Mouse (Mus musculus) embryonic facial prominence, embryonic 14.5 days (tissue): Measurements from ENCODE around the gene Son. TPM values are rescaled to one million over a fixed set of nuclear protein-coding genes. Genes with fewer than 3 reads are reported as not detected.

Experiments used
- ATAC-seq: fragments of 200-750 bp; cut with Nextera tagmentation; 2 replicates; pipeline ENCODE4 v1.8.0; 2017; ENCODE audit warnings: low read depth, moderate number of reproducible peaks, moderate TSS enrichment
- DNase-seq: peaks from one replicate; pipeline ENCODE4 v3.0.0-alpha.2; 2015; ENCODE audit warnings: low spot score
- H3K27ac ChIP-seq: fragments of 300-500 bp; sonication (generic); replicated peaks from 2 replicates; pipeline ENCODE4 v1.5.1; 2014; ENCODE audit warnings: low read depth, mild to moderate bottlenecking, low read length, moderate library complexity
- H3K27me3 ChIP-seq: fragments of 300-500 bp; sonication (generic); replicated peaks from 2 replicates; pipeline ENCODE4 v1.6.1; 2014; ENCODE audit warnings: low read length; ENCODE audit not compliant: control insufficient read depth, insufficient read depth
- H3K36me3 ChIP-seq: fragments of 300-500 bp; sonication (generic); 2 replicates; pipeline ENCODE4 v1.6.1; 2014; ENCODE audit warnings: low read length, mixed read lengths; ENCODE audit not compliant: control insufficient read depth, insufficient read depth
- H3K4me1 ChIP-seq: fragments of 300-500 bp; sonication (generic); 2 replicates; pipeline ENCODE4 v1.6.1; 2014; ENCODE audit warnings: antibody characterized with exemption, low read length; ENCODE audit not compliant: control insufficient read depth, insufficient read depth
- H3K4me2 ChIP-seq: fragments of 300-500 bp; sonication (generic); 2 replicates; pipeline ENCODE4 v1.6.1; 2014; ENCODE audit warnings: low read depth, mild to moderate bottlenecking, low read length, moderate library complexity, mixed read lengths
- H3K4me3 ChIP-seq: fragments of 300-500 bp; sonication (generic); 2 replicates; pipeline ENCODE4 v1.5.1; 2014; ENCODE audit warnings: low read depth, mild to moderate bottlenecking, low read length
- H3K9ac ChIP-seq: fragments of 300-500 bp; sonication (generic); 2 replicates; pipeline ENCODE4 v1.6.1; 2014; ENCODE audit warnings: low read depth, mild to moderate bottlenecking, low read length, moderate library complexity, mixed read lengths
- H3K9me3 ChIP-seq: fragments of 300-500 bp; sonication (generic); 2 replicates; pipeline ENCODE4 v1.6.1; 2016; ENCODE audit warnings: low read length; ENCODE audit not compliant: control insufficient read depth
- WGBS: fragments of 180-500 bp; shearing (Covaris S2); extraction: QIAGEN DNeasy Blood & Tissue Kit; methylation state at CpG from one replicate; pipeline ENCODE4 v1.1.7; 2014; 5-methylcytosine and 5-hydroxymethylcytosine counted together
- polyA plus RNA-seq: library from polyadenylated mRNA; unstranded; fragments of >200 nt; fragmentation: Nextera tagmentation; extraction: Ambion mirVana; gene quantifications from 2 replicates; pipeline ENCODE4 v1.2.1, GENCODE M21; 2014

The Son gene
- polyA plus RNA-seq, 1 experiment from 2014 or later: 145 TPM

DNA sequence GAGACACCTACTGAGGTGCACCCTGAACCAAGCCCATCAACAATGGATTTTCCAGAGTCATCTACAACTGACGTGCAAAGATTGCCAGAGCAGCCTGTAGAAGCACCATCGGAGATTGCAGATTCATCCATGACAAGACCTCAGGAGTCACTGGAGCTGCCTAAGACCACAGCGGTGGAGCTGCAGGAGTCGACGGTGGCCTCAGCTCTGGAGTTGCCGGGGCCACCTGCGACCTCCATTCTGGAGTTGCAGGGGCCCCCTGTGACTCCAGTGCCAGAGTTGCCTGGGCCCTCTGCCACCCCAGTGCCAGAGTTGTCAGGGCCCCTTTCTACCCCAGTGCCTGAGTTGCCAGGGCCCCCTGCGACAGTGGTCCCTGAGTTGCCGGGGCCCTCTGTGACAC, 8.0 kb downstream of the Son start:
- H3K4me1 ChIP-seq: no peaks in the 10 kb centered on the region; the same call in 1 of the 2 replicates
- no peaks in the 10 kb centered on the region for H3K27me3 ChIP-seq
- no peak overlapping the region for H3K9ac ChIP-seq
- H3K9me3 ChIP-seq: peaks cover 9% of the 10 kb centered on the region; the same call in 1 of the 2 replicates
- no peak overlapping the region for H3K4me3 ChIP-seq
- peaks cover 89% of the 10 kb centered on the region for H3K36me3 ChIP-seq
- DNase-seq: no peak
- no peak overlapping the region for H3K4me2 ChIP-seq
- H3K27ac ChIP-seq: no peak overlapping the region
- 93% methylated on average over 9 of the region's 9 CpGs for WGBS
- no peak for ATAC-seq

DNA sequence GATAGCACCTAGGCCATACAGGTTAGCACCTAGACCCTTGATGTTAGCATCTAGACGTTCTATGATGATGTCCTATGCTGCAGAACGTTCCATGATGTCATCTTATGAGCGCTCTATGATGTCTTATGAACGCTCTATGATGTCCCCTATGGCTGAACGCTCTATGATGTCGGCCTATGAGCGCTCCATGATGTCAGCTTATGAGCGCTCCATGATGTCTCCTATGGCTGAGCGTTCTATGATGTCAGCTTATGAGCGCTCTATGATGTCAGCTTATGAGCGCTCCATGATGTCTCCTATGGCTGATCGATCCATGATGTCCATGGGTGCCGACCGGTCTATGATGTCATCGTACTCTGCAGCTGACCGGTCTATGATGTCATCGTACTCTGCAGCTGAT, 10.0 kb downstream of the Son start:
- 98% methylated on average over 17 of the region's 17 CpGs for WGBS

DNA sequence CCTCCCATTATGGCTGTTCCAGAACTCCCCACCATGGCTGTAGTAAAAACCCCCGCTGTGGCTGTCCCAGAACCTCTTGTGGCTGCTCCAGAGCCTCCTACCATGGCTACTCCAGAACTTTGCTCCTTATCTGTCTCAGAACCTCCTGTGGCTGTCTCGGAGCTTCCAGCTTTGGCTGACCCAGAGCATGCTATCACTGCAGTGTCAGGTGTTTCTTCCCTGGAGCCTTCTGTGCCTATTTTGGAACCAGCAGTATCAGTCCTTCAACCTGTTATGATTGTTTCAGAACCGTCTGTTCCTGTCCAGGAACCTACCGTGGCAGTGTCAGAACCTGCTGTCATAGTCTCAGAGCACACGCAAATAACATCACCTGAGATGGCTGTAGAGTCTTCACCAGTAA, 11.2 kb downstream of the Son start:
- Histone ChIP-seq H3K4me2 (no peak overlapping the region), H3K9me3 (peaks cover 11% of the 10 kb centered on the region; the same call in 1 of the 2 replicates), H3K4me3 (no peak overlapping the region), H3K9ac (no peak overlapping the region), H3K27me3 (no peaks in the 10 kb centered on the region), H3K27ac (no peak overlapping the region), H3K4me1 (no peaks in the 10 kb centered on the region), H3K36me3 (peaks cover 96% of the 10 kb centered on the region)
- WGBS: 99% methylated on average over 5 of the region's 5 CpGs
- ATAC-seq: no peak
- no peak for DNase-seq

More for the DNA sequence above, 10.0 kb downstream of the Son start:
- Histone ChIP-seq H3K9me3 (peaks cover 11% of the 10 kb centered on the region; the same call in 1 of the 2 replicates), H3K27me3 (no peaks in the 10 kb centered on the region), H3K9ac (no peak overlapping the region), H3K4me3 (no peak overlapping the region), H3K4me1 (no peaks in the 10 kb centered on the region), H3K27ac (no peak overlapping the region), H3K4me2 (no peak overlapping the region), H3K36me3 (peaks cover 92% of the 10 kb centered on the region)
- no peak for DNase-seq
- ATAC-seq: peak; percentile 27; the same call in 1 of the 2 replicates

- no peak for ATAC-seq
- DNase-seq: no peak
- Histone ChIP-seq H3K27ac (no peak overlapping the region), H3K4me3 (no peak overlapping the region), H3K27me3 (no peaks in the 10 kb centered on the region), H3K36me3 (peaks cover 98% of the 10 kb centered on the region), H3K4me1 (no peaks in the 10 kb centered on the region), H3K4me2 (no peak overlapping the region), H3K9me3 (peaks cover 11% of the 10 kb centered on the region; the same call in 1 of the 2 replicates), H3K9ac (no peak overlapping the region)
- WGBS: 98% methylated on average over 20 of the region's 20 CpGs
Measured at GRCm38 (mm10) chr16:91659798-91660197, 12.5 kb downstream of the Son start.

GRCm38 (mm10) chr16:91661397-91661796, 14.1 kb downstream of the Son start:
- no peak overlapping the region for H3K27ac ChIP-seq
- H3K4me1 ChIP-seq: no peaks in the 10 kb centered on the region
- DNase-seq: no peak
- H3K27me3 ChIP-seq: no peaks in the 10 kb centered on the region
- ATAC-seq: no peak
- H3K9ac ChIP-seq: no peak overlapping the region
- peaks cover 98% of the 10 kb centered on the region for H3K36me3 ChIP-seq
- H3K4me2 ChIP-seq: no peak overlapping the region
- no peak overlapping the region for H3K4me3 ChIP-seq
- 78% methylated on average over 1 of the region's 1 CpGs for WGBS
- H3K9me3 ChIP-seq: peaks cover 11% of the 10 kb centered on the region; the same call in 1 of the 2 replicates

GRCm38 (mm10) chr16:91662336-91662735, 15.0 kb downstream of the Son start:
- Histone ChIP-seq H3K27me3 (no peaks in the 10 kb centered on the region), H3K27ac (no peak overlapping the region), H3K9me3 (peaks cover 11% of the 10 kb centered on the region; the same call in 1 of the 2 replicates), H3K4me3 (no peak overlapping the region), H3K4me1 (no peaks in the 10 kb centered on the region), H3K4me2 (no peak overlapping the region), H3K36me3 (peaks cover 98% of the 10 kb centered on the region), H3K9ac (no peak overlapping the region)
- 94% methylated on average over 16 of the region's 16 CpGs for WGBS
- DNase-seq (no peak), ATAC-seq (no peak)

- 96% methylated on average over 3 of the region's 3 CpGs for WGBS
- Histone ChIP-seq H3K4me3 (no peak overlapping the region), H3K27ac (no peak overlapping the region), H3K9ac (no peak overlapping the region), H3K27me3 (no peaks in the 10 kb centered on the region), H3K4me1 (no peaks in the 10 kb centered on the region), H3K36me3 (peaks cover 92% of the 10 kb centered on the region), H3K9me3 (peaks cover 11% of the 10 kb centered on the region; the same call in 1 of the 2 replicates), H3K4me2 (no peak overlapping the region)
- ATAC-seq (no peak), DNase-seq (no peak)
Measured at GRCm38 (mm10) chr16:91663795-91664194, 16.5 kb downstream of the Son start.

GRCm38 (mm10) chr16:91674500-91674899, 27.2 kb downstream of the Son start:
- peaks cover 95% of the 10 kb centered on the region for H3K36me3 ChIP-seq
- no peaks in the 10 kb centered on the region for H3K9me3 ChIP-seq
- no peak overlapping the region for H3K27ac ChIP-seq
- DNase-seq (no peak), ATAC-seq (no peak)
- 78% methylated on average over 4 of the region's 4 CpGs for WGBS
- H3K9ac ChIP-seq: no peak overlapping the region
- H3K4me2 ChIP-seq: no peak overlapping the region
- H3K27me3 ChIP-seq: no peaks in the 10 kb centered on the region
- no peak overlapping the region for H3K4me3 ChIP-seq
- no peaks in the 10 kb centered on the region for H3K4me1 ChIP-seq

DNA sequence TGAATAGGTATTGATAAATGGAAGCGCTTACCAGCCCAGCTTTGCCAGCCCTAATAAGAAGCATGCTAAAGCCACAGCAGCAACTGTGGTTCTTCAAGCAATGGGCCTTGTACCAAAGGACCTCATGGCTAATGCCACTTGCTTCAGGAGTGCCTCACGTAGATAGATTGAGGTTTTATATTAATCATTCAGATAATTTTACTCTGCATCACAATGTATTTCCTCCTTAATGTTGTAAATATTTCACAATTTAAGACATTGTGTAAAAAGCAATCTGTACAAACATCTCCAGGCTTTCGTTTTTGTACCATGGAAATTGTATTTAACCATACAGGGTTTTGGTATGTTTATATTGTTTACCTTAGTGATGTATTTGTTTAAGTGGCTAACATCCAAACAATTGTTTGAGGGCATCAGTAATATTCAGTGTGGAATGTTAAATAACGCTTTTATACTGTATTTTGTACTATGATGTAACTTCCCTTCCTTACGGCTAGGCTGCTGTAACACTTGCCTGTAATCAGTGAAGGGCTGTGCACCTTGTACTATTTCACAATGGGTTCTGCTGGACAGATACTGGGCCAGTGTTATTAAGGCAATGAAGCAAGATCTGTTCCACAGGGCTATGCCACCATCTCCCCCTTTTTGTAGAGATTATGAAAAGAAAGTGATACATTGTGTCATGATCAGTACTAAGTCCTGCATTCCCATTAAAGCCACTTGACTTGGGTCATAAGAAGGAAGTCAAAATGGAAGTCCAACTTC, 31.0 kb downstream of the Son start:
- DNase-seq: no peak
- Histone ChIP-seq H3K4me1 (no peaks in the 10 kb centered on the region), H3K4me2 (no peak overlapping the region), H3K36me3 (peaks cover 89% of the 10 kb centered on the region), H3K9ac (no peak overlapping the region), H3K27ac (no peak overlapping the region), H3K4me3 (no peak overlapping the region), H3K27me3 (no peaks in the 10 kb centered on the region), H3K9me3 (no peaks in the 10 kb centered on the region)
- WGBS: 86% methylated on average over 5 of the region's 5 CpGs
- ATAC-seq: no peak
